Mouse (Mus musculus) adrenal gland, adult 8-10 months (tissue): Measurements from ENCODE around the gene Epb41l2. TPM values are rescaled to one million over a fixed set of nuclear protein-coding genes. Genes with fewer than 3 reads are reported as not detected.

Source experiments
- DNase-seq: peaks from one replicate; pipeline ENCODE4 v3.0.0; 2022
- total RNA-seq, 4 experiments: library from RNA; stranded (reverse); gene quantifications; 2 replicates each; pipeline ENCODE4 v1.2.4; 2022

Epb41l2 gene
- 10 to 100 TPM; 50.5 to 93.1 (median 64.5) TPM for total RNA-seq

- DNase-seq: peak; percentile 88
Observed at GRCm38 (mm10) chr10:25359208-25359958, at the start of gene Epb41l2. Epb41l2 (plus strand) TSS chr10:25359798.

GRCm38 (mm10) chr10:25309996-25310395, 49.6 kb upstream of the Epb41l2 start:
- DNase-seq: no peak

GRCm38 (mm10) chr10:25310736-25311135, 48.9 kb upstream of the Epb41l2 start:
- DNase-seq: peak; percentile 53

- no peak for DNase-seq
Observed at GRCm38 (mm10) chr10:25311554-25312212, 47.9 kb upstream of the Epb41l2 start.

- no peak for DNase-seq
Observed at GRCm38 (mm10) chr10:25313856-25314584, 45.6 kb upstream of the Epb41l2 start.

- DNase-seq: no peak
Observed at GRCm38 (mm10) chr10:25317665-25318064, 41.9 kb upstream of the Epb41l2 start.

GRCm38 (mm10) chr10:25318405-25318804, 41.2 kb upstream of the Epb41l2 start:
- DNase-seq: no peak

GRCm38 (mm10) chr10:25319531-25319930, 40.1 kb upstream of the Epb41l2 start:
- no peak for DNase-seq

GRCm38 (mm10) chr10:25321198-25321597, 38.4 kb upstream of the Epb41l2 start:
- no peak for DNase-seq

- DNase-seq: no peak
Observed at GRCm38 (mm10) chr10:25325690-25326089, 33.9 kb upstream of the Epb41l2 start.

- no peak for DNase-seq
Observed at GRCm38 (mm10) chr10:25327511-25327910, 32.1 kb upstream of the Epb41l2 start.

- DNase-seq: no peak
Observed at GRCm38 (mm10) chr10:25330094-25330493, 29.5 kb upstream of the Epb41l2 start.

GRCm38 (mm10) chr10:25331321-25332049, 28.1 kb upstream of the Epb41l2 start:
- no peak for DNase-seq

GRCm38 (mm10) chr10:25333390-25334079, 26.1 kb upstream of the Epb41l2 start:
- DNase-seq: no peak

GRCm38 (mm10) chr10:25340675-25341074, 18.9 kb upstream of the Epb41l2 start:
- no peak for DNase-seq

- DNase-seq: no peak
Observed at GRCm38 (mm10) chr10:25342801-25343200, 16.8 kb upstream of the Epb41l2 start.

GRCm38 (mm10) chr10:25353941-25354340, 5.7 kb upstream of the Epb41l2 start:
- DNase-seq: no peak

- no peak for DNase-seq
Observed at GRCm38 (mm10) chr10:25354390-25354789, 5.2 kb upstream of the Epb41l2 start.

- peak; percentile 26 for DNase-seq
Observed at GRCm38 (mm10) chr10:25359959-25360811, 587 bp downstream of the Epb41l2 start.

GRCm38 (mm10) chr10:25362235-25362634, 2.6 kb downstream of the Epb41l2 start:
- DNase-seq: no peak

- no peak for DNase-seq
Observed at GRCm38 (mm10) chr10:25365158-25365557, 5.6 kb downstream of the Epb41l2 start.
